Mouse (Mus musculus): ENCODE measurements at regions not wholly inside any gene's neighbourhood (a gene's known extent, or its start where the extent isn't known, plus 50 kb on each side); places are given as distances from the start of the nearest gene placed in this dataset.

DNA sequence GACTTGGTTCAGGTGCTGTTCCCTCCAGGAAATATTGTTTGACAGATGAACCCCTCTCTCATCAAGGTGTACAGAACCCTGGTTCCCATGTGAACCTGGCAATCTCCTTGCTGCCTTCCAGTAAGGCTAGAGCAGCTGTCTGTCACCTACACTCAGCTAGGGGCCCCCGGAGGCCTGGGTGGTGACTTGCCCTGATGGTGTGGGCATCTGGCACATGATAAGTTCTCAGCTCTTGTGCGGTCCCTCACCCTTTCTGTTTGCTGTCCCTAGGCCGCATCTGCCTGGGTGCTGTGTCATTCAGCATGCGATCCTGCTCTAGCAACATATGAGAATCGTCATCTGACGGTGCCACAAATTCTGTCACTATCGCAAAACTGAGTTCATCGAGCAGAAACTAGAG is 67.7 kb upstream of the Usp24 start:
- peak; percentile 85 for ATAC-seq (replicated peaks; ENCODE audit: low FRiP score, low TSS enrichment, poor library complexity, severe bottlenecking)

DNA sequence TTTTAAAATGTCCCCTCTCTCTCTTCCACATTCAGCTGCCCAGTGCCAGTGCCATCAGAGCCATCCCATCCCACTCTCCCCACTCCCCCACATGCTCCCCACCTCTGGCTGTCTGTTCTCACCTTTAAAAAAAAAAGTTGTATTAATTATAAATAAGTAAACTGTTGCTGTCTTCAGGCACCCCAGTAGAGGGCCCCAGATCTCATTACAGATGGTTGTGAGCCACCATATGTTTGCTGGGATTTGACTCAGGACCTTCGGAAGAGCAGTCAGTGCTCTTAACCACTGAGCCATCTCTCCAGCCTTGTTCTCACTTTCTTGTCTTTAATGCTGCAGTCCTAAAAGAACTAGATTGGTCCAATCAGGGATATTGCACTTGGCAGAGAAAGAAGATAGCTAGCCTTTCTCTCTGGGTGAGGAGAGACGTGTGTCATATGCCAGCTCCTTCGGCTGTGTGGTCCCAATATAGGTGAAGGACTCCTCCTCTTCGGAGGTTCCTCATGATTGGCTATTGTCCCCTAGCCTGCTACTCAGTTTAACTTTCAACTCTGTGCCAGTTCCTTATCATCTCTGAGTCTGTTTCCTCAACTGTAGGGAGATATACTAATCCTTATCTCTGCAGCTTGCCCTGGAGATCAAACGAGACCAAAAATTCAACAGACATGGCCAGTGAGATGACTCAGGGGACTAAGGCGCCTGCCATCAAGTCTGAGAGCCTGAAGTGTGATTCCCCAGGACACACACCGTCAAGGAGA is 66.8 kb upstream of the Usp24 start:
- peak; percentile 75 for ATAC-seq (replicated peaks; ENCODE audit: low FRiP score, low TSS enrichment, poor library complexity, severe bottlenecking)

DNA sequence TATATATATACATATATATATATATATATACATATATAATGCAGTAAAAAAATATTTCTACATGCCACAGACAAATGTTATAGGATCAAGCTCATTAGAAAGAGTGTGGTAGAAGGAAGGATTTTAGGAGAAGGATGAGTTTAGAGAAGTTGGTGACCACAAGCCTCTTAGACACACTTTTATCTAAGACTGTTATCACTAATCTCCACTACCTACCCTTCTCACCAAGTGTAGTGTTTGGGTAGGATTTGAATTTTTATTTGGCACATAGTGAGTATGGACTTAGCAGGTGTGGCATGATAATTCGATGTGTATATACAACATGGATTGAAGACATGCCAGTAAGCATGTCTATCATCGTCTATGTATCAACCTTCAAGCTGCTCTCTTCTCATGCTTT is 66.0 kb upstream of the Usp24 start:
- peak; percentile 23 for ATAC-seq (replicated peaks; ENCODE audit: low FRiP score, low TSS enrichment, poor library complexity, severe bottlenecking)

DNA sequence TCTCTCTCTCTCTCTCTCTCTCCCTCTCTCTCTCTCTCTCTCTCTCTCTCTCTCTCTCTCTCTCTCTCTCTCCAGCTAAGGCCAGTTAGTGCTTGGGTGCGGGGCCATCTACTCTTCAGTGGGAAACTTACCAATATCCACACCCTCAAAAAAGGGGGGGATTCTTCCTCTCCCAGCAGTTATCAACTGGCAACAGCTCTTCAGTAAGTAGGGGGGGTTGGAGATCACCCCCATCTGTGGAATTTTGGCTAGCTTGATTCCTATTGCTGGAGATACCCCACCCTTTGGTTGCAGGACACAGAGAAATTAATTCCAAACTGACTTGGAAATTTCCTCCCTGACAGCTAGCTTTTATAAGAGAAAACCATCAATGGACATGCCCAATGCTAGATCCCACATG is 64.6 kb upstream of the Usp24 start:
- ATAC-seq (replicated peaks; ENCODE audit: low FRiP score, low TSS enrichment, poor library complexity, severe bottlenecking), result no peak

DNA sequence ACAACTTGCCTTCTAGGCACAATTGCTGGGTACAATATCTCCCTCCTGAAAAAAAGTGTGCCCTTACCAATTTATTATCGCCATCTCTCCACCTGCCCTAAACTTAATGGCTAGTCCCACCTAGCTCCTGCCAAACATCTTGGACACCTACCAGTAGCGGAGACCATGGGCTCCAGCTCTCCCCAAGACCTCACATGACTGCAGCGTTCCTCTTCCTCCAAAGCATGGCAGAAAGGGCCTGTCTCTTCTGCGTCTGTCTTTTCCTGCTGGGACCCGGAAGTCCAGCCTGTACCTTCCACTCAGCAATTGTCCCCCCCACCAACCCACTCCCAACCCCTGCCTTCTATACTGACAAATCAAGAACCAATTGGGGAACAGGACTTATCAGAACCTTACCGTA is 63.1 kb upstream of the Usp24 start:
- no peak for ATAC-seq (replicated peaks; ENCODE audit: low FRiP score, low TSS enrichment, poor library complexity, severe bottlenecking)

DNA sequence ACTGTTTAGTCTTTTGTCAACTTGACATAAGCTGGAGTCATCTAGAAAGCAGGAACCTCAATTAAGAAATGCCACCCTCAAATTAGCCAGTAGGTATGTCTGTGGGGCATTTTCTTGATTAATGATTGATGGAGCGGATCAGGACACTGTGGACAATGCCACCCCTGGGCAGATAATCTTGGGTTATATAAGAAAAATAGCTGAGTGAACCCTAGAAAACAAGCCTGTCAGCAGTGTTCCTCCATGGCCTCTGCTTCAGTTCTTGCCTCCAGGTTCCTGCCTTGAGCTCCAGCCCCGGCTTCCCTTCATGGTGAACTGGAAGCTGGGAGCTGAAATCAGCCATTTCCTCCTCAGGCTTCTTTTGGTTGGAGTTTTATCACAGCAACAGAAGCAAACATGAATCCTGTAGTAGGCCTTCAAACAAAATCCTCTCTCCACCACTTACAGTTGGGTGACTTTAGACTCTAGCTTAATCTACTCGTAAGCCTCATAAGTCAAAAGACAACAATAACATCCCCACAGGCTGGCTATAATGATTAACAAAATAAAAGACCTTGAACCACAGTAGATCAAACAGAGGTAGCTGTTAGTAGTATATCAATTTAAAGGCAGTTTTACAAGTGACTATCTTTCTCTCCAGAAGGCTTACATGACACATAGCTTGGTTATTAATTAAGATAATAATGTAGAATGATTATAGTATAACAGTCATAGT is 61.1 kb upstream of the Usp24 start:
- ATAC-seq (replicated peaks; ENCODE audit: low FRiP score, low TSS enrichment, poor library complexity, severe bottlenecking), result peak; percentile 53

DNA sequence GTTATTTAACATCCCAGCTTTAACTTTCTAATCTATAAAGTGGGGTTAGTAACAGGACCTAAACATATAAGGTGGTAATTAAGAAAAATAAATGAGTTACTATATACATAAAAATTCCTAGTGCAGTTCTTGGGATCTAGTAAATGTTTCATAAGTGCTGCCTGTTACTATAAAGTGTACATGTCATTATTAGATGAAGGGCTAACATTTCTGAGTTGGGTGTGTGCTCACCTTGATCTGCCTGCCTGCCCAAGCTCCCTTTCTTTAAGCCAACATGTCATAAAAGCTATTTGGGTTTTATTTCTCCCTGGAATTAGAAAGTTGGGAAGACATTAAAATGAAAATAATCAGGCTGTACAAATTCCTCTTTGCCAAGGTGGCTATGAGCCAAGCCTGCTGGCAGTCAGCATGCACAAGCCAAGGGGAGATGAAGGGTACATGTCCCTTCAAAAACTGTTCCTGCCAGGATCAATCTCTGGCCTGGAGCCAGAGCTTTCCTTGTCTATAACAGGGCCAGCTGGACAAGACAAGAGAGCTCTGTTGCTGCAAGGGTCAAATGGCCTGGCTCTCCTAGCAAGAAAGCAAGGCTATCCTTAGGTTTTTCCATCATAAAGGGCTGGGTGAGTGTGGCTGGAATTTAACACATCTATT is 59.9 kb upstream of the Usp24 start:
- ATAC-seq (replicated peaks; ENCODE audit: low FRiP score, low TSS enrichment, poor library complexity, severe bottlenecking), result no peak

DNA sequence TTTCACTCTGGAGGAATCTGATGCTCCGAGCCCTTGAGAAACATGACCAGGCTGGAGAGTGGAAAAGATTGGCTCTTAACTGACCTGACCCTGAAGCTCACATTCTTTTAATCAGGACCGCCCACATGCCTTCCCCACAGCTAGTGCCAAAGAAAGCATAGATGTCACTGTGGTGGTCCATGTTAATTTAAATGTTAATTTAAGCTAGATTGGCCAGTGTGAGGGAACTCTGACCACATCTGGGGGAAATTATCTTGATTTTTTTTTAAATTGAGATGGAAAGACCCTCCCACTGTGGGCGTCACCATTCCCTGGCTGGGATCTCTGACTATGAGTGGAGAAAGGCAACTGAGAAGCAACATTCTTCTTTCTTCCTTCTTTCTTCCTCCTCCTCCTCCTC is 54.6 kb upstream of the Usp24 start:
- ATAC-seq (replicated peaks; ENCODE audit: low FRiP score, low TSS enrichment, poor library complexity, severe bottlenecking), result no peak

DNA sequence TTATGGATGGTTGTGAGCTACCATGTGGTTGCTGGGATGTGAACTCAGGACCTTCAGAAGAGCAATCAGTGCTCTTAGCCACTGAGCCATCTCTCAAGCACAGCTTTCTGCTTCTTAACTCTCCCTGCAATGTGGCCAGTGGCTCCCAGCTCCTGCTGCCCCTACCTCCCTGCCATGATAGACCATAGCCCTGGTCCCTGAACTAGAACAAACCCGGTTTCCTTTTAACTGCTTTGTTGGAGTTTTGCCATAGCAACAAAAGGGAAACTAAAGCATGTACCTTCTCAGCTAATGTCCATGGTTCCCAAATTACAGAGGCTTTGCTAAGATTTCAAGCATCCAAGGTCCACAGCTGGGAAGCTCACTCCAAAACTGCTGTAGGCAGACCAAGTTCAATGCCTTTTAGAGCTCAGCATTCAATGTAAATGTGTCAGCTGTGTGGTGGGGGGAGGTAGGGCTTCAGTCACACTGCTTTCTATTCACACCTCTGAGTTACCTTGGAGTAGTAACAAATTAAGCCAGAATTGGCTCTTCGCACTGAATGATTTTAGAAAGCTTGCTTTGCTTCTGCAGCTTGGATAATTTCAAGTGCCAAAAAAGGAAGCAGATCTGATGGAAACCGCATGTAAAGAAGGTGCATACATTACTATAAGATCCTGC is 54.0 kb upstream of the Usp24 start:
- ATAC-seq (replicated peaks; ENCODE audit: low FRiP score, low TSS enrichment, poor library complexity, severe bottlenecking), result no peak

DNA sequence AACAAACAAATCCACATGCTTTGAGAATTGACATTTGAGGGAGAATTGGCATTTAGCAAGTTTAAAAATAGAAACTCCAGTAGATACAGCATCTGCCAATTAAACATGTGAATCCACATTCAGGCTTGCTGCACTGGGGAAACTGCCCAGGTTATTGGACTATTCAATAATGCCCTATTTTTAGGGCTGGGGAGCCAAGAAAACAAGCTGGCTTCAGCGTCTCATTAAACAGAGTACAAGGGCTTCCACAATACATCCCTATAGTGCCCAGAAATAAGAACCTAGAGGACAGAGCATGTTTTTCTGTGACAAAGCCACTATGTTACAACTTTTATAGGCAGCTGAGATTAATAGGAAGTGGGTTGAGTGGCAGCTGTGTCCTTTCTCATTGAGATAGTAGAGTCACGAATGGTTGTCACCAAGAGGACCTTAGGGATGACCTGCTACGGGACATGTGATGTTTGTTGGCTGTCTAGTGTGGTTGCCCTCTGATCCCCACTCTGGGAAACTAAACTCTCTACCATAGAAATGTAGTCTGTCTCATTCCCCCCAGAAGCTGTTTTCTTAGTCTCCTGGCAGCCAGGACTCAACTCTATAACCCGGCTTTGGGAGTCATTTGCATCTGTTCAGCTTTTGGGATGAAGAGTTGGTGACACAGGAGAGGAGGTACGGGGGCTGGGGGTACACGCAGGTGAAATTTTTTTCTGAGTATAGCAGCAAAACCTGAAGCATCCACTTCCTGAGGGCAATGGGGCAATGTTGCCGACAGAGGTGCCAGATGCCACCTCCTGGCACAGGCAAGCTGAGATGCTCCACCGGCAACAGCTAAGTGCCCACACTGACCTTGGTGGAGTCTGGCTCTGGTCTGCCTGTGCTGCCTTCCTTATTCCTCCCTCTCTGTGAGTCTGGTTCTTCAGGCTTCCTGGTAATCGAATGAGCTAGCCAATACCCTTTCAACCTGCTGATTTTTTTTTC is 53.0 kb upstream of the Usp24 start:
- no peak for ATAC-seq (replicated peaks; ENCODE audit: low FRiP score, low TSS enrichment, poor library complexity, severe bottlenecking)

Measured in megakaryocyte-erythroid progenitor cell, adult 5-6 weeks (primary cell).